In genomic region chr11:63708412-63708811, GRCm38 (mm10) we compare ENCODE assay signal across 9 mouse cellular contexts.
DNase-seq lines count a peak whose midpoint lies in the region.
"Had no signal": no experiment of that assay in that cellular context is flagged by ENCODE, and none has a peak within 500 bp of the region (broad histone marks: within the 10 kb centered on the region; RNA-seq: fewer than 3 reads in every experiment).

No protein-coding gene starts in this region.

- intact Hi-C loops in heart, postnatal 10 days (cut with DNase I) = no loop called here

- peak; percentile 13 for DNase-seq in adrenal gland, postnatal 14 days
- DNase-seq in adrenal gland, adult 2 months = no peak
- DNase-seq in heart, postnatal 10 days = peak; percentile 25 to 35
- DNase-seq in heart, adult 9 months (ENCODE audit: low spot score in 2 of 2) = no peak
- DNase-seq in layer of hippocampus, adult 9-10 months (ENCODE audit: low spot score) = peak; percentile 22
- DNase-seq in lung, postnatal 36 days = peak; percentile 67
- DNase-seq in yolk sac, embryonic 10.5 days (ENCODE audit: low spot score) = no peak
- DNase-seq in urinary bladder, postnatal 14 days (ENCODE audit: low spot score) = no peak
- DNase-seq: kidney, adult 18-20 months had no signal

Comparison
In these comparisons a context has a peak if more than half of its experiments do, and no peak if none do; other contexts are left out.
1. DNase-seq: peak in adrenal gland, postnatal 14 days (single experiment), heart, postnatal 10 days (2 of 2), layer of hippocampus, adult 9-10 months (single experiment) and lung, postnatal 36 days (single experiment); none in adrenal gland, adult 2 months (single experiment), heart, adult 9 months (0 of 2), yolk sac, embryonic 10.5 days (single experiment) and urinary bladder, postnatal 14 days (single experiment).